Mouse (Mus musculus) B cell, adult 67 days (primary cell): Measurements from ENCODE around the gene 1110065P20Rik. TPM values are rescaled to one million over a fixed set of nuclear protein-coding genes. Genes with fewer than 3 reads are reported as not detected.

Experiments used
- total RNA-seq, 2 experiments: library from RNA; stranded (reverse); gene quantifications; 4 replicates each; pipeline ENCODE4 v1.2.4; 2023

Gene 1110065P20Rik
- total RNA-seq: 10 to 100 TPM; 14.8 to 15.2 TPM

GRCm38 (mm10) chr4:124850933-124851658 is at the start of gene 1110065P20Rik:
Gene 1110065P20Rik, minus strand, starts transcription at chr4:124851196.

GRCm38 (mm10) chr4:124880599-124880998 is 29.6 kb upstream of the 1110065P20Rik start, which contains the start of gene Epha10:
Gene Epha10, plus strand, starts transcription at chr4:124880899.

GRCm38 (mm10) chr4:124861283-124862188 is 10.5 kb upstream of the 1110065P20Rik start, which contains the start of gene Maneal:
Gene Maneal, minus strand, starts transcription at chr4:124862171.

GRCm38 (mm10) chr4:124850261-124850913 is 609 bp downstream of the 1110065P20Rik start, which contains the start of gene Yrdc:
Gene Yrdc, plus strand, starts transcription at chr4:124850679.

GRCm38 (mm10) chr4:124801552-124802308 is 49.3 kb downstream of the 1110065P20Rik start, which contains the start of gene Mtf1:
Gene Mtf1, plus strand, starts transcription at chr4:124802104.

Other genes with a start within 250 kb of the 1110065P20Rik start
- not detected for gene 3100002H09Rik, start 240.4 kb downstream of the 1110065P20Rik start, total RNA-seq
- gene Pou3f1, start 194.4 kb downstream of the 1110065P20Rik start, total RNA-seq: not detected
- 10 to 100 TPM; 24.6 to 25.7 TPM for gene Utp11, start 157.6 kb downstream of the 1110065P20Rik start, total RNA-seq
- gene Fhl3, start 150.5 kb downstream of the 1110065P20Rik start, total RNA-seq: 10 to 100 TPM; 16.2 to 16.3 TPM
- 10 to 100 TPM; 58.4 to 64.6 TPM for gene Sf3a3, start 136.4 kb downstream of the 1110065P20Rik start, total RNA-seq
- 10 to 100 TPM; 35.4 to 41.1 TPM for gene Inpp5b, start 109.3 kb downstream of the 1110065P20Rik start, total RNA-seq
- 10 to 100 TPM; 41.4 to 41.7 TPM for gene Mtf1, start 49.1 kb downstream of the 1110065P20Rik start, total RNA-seq
- gene Yrdc, start 517 bp downstream of the 1110065P20Rik start, total RNA-seq: 100 to 1,000 TPM; 123 to 124 TPM
- 1 to 10 TPM in 1 of 2 experiments, under 1 TPM in 1; 0.47 to 1.1 TPM for gene Maneal, start 11.0 kb upstream of the 1110065P20Rik start, total RNA-seq
- not detected for gene Epha10, start 29.7 kb upstream of the 1110065P20Rik start, total RNA-seq
- gene 9930104L06Rik, start 85.9 kb upstream of the 1110065P20Rik start, total RNA-seq: 10 to 100 TPM; 20.7 to 29.8 TPM
- gene Cdca8, start 88.1 kb upstream of the 1110065P20Rik start, total RNA-seq: 1 to 10 TPM; 3.3 to 5.9 TPM
- gene Rspo1, start 135.2 kb upstream of the 1110065P20Rik start, total RNA-seq: not detected
- gene Gnl2, start 165.4 kb upstream of the 1110065P20Rik start, total RNA-seq: 10 to 100 TPM; 80.5 to 88.2 TPM
- gene Dnali1, start 214.5 kb upstream of the 1110065P20Rik start, total RNA-seq: not detected
- gene Snip1, start 215.5 kb upstream of the 1110065P20Rik start, total RNA-seq: 10 to 100 TPM; 29.6 to 42.9 TPM
- 10 to 100 TPM; 49.7 to 59.8 TPM for gene Meaf6, start 233.9 kb upstream of the 1110065P20Rik start, total RNA-seq